Mouse (Mus musculus) heart, postnatal 0 days (tissue): ENCODE results near the gene Eif2b2.

Experiments
- CTCF ChIP-seq: IDR thresholded peaks from 2 replicates; pipeline ENCODE4 v1.5.1; 2016; ENCODE audit warnings: antibody characterized with exemption, control low read depth, low read depth
- EP300 ChIP-seq: IDR thresholded peaks from 2 replicates; pipeline ENCODE4 v1.6.1; 2016; ENCODE audit warnings: antibody characterized with exemption, low read depth

- no peak for TF ChIP-seq CTCF
- no peak for TF ChIP-seq EP300
These were observed 37.8 kb downstream of the Eif2b2 start for GRCm38 (mm10) chr12:85257008-85257639.
